Mouse (Mus musculus) erythroblast, embryonic 14.5 days (primary cell): ENCODE results near the gene Fjx1. TPM values are rescaled to one million over a fixed set of nuclear protein-coding genes. Genes with fewer than 3 reads are reported as not detected.

Source experiments
- H3K27me3 ChIP-seq: 2 replicates; pipeline ENCODE4 v1.6.1; 2012; ENCODE audit warnings: inconsistent platforms; ENCODE audit not compliant: control insufficient read depth
- H3K36me3 ChIP-seq: 2 replicates; pipeline ENCODE4 v1.6.1; 2012; ENCODE audit warnings: mild to moderate bottlenecking, inconsistent platforms; ENCODE audit not compliant: control insufficient read depth
- H3K4me1 ChIP-seq: 2 replicates; pipeline ENCODE4 v1.6.1; 2012; ENCODE audit warnings: inconsistent platforms; ENCODE audit not compliant: control insufficient read depth
- H3K4me3 ChIP-seq: replicated peaks from 2 replicates; pipeline ENCODE3; 2012; ENCODE audit warnings: moderate library complexity, mild to moderate bottlenecking, inconsistent platforms
- H3K9me3 ChIP-seq: 2 replicates; pipeline ENCODE4 v1.6.1; 2012; ENCODE audit warnings: low read length, inconsistent platforms, mixed read lengths; ENCODE audit not compliant: control insufficient read depth
- GATA1 ChIP-seq: IDR thresholded peaks from 2 replicates; pipeline ENCODE4 v1.6.1; 2012; ENCODE audit warnings: low read length, inconsistent platforms, mixed read lengths
- TAL1 ChIP-seq: IDR thresholded peaks from 3 replicates; pipeline ENCODE4 v1.6.1; 2012; ENCODE audit warnings: low read length, inconsistent platforms, mixed read lengths
- polyA plus RNA-seq: library from polyadenylated mRNA; stranded (reverse); fragments of >175 nt; gene quantifications from 2 replicates; pipeline ENCODE4 v1.2.3, GENCODE M21; 2012

Gene Fjx1
- polyA plus RNA-seq, 1 experiment = not detected

DNA sequence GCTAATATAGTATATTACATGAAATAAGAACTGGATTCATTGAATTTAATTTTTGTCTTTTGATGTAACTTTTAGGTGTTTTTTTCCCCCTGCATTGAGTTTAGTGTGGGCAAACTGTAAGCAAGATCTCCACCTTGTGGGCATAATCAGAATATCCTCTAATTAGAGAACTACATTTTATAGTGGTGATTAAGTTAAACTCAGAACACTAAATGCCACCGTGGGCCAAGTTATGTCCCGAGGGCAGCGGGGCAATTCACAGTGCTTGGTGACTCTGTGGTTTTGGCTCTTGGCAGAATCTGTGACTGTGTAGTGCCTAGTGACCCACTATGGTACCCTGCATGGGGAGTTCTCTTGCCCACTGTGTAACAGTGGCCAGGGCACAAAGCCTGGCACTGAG is 1.1 kb upstream of the Fjx1 start:
- Histone ChIP-seq H3K27me3 (peaks cover 53% of the 10 kb centered on the region), H3K9me3 (peaks cover 2% of the 10 kb centered on the region; the same call in 1 of the 2 replicates), H3K4me3 (no peak overlapping the region), H3K4me1 (peaks cover 4% of the 10 kb centered on the region; the same call in 1 of the 2 replicates), H3K36me3 (no peaks in the 10 kb centered on the region)
- TF ChIP-seq GATA1 = no peak

DNA sequence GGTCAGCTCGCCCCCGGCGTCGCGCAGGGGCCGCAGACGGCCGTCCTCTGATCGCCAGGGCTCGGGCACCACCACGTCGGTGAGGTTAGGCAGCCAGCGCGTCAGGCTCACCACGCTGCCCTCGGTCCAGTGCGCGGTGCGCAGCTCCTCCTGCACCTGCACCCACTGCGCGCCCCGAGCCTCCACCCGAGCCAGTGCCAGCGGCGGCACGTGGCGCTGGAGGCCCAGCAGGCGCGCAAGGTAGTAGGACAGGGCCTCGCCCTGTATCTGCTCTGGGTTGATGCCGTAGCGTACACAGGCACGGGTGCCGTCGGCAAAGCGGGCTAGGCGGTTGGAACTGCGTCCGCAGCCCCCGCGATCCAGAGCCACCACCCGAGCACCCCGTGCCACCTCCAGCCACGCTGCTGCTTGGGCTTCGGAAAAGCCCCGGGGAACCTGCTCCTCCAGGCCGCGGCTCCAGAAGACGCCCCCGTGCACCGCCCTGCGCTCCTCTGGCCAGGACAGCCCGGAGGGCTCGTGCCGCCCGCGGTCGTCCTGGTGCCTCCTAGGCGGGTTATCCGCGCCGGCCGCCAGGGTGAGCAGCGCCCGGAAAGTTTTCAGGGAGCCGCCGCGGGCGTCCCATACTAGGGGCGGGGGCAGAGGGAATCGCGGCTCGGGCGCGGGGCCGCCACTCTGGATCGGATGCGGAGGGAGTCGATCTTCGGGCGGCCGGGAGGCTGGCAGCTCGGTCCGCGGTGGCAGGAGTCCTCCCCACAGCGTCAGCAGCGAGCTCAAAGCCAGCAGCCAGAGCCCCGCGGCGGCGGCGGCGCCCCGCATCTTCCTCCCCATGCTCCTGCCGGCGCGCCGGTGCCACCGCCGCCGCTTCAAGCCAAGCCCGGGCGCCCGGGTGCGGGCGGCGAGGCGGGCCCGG is 1.3 kb downstream of the Fjx1 start:
- H3K36me3 ChIP-seq = no peaks in the 10 kb centered on the region
- H3K9me3 ChIP-seq = peaks cover 2% of the 10 kb centered on the region; the same call in 1 of the 2 replicates
- H3K4me1 ChIP-seq = peaks cover 4% of the 10 kb centered on the region; the same call in 1 of the 2 replicates
- H3K27me3 ChIP-seq = peaks cover 57% of the 10 kb centered on the region
- TF ChIP-seq GATA1 (no peak), TAL1 (no peak)
- H3K4me3 ChIP-seq = peak overlapping the region; percentile 38

- Histone ChIP-seq H3K9me3 (peaks cover 2% of the 10 kb centered on the region; the same call in 1 of the 2 replicates), H3K36me3 (no peaks in the 10 kb centered on the region), H3K27me3 (peaks cover 57% of the 10 kb centered on the region), H3K4me1 (peaks cover 4% of the 10 kb centered on the region; the same call in 1 of the 2 replicates), H3K4me3 (peak overlapping the region; percentile 38)
- TF ChIP-seq TAL1 (no peak), GATA1 (no peak)
These were observed 2.0 kb downstream of the Fjx1 start for GRCm38 (mm10) chr2:102450248-102450760.

DNA sequence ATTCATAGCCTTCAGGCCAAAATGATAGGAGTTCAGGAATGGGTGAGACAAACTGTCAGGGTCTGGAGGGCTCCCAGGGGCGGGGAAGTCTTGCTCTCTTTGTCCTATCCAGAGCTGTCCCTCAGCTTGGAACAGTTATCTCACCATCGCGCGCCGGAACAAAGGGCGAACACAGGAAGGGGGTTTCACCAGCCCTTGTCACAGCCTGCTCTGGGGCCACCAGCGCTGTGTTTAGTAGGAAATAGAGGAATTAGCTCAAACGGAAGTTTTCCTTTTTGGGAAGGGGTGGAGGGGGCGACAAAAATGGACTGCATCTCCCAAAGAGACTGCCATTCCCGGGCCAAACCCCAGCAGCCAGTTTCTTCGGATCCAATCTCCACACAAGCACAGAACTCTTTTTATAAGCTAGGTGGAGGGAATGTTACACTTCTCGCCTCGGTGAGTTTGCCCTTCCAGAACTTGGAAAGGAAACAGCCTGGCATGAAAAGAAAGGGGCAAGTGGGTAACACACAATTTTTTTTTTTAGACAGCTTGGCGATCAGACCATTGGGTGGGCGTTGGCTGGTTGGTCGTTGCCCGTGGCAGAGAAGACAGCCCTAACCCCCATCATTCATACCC is 2.6 kb downstream of the Fjx1 start:
- Histone ChIP-seq H3K9me3 (peaks cover 2% of the 10 kb centered on the region; the same call in 1 of the 2 replicates), H3K27me3 (peaks cover 57% of the 10 kb centered on the region), H3K36me3 (no peaks in the 10 kb centered on the region), H3K4me3 (no peak overlapping the region), H3K4me1 (peaks cover 4% of the 10 kb centered on the region; the same call in 1 of the 2 replicates)
- TF ChIP-seq GATA1 = no peak
- no peak for TF ChIP-seq TAL1

GRCm38 (mm10) chr2:102449056-102449455 is 3.2 kb downstream of the Fjx1 start:
- no peak overlapping the region for H3K4me3 ChIP-seq
- peaks cover 57% of the 10 kb centered on the region for H3K27me3 ChIP-seq
- TF ChIP-seq TAL1 (no peak), GATA1 (no peak)
- H3K36me3 ChIP-seq = no peaks in the 10 kb centered on the region
- H3K9me3 ChIP-seq = peaks cover 2% of the 10 kb centered on the region; the same call in 1 of the 2 replicates
- peaks cover 4% of the 10 kb centered on the region; the same call in 1 of the 2 replicates for H3K4me1 ChIP-seq

DNA sequence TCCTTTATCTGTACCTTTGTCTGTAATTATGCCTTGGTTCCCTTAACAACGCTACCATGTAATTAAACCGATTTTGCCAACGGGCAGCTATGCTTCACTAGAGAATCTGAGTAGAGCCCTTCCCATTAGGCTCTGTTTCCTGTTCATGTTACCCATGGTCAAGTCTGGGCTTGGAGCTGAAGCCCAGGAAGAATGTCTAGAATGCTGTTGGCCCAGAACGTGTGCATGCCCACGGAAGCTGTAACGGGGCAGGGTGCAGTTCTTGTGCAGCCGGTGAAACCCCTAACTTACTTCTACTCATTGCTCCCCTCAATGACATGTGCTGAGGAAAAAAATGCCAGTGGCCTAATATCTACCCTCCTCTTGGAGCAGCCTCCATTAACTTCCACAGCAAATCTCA is 4.5 kb downstream of the Fjx1 start:
- no peak for TF ChIP-seq GATA1
- TF ChIP-seq TAL1 = no peak
- Histone ChIP-seq H3K4me3 (no peak overlapping the region), H3K27me3 (peaks cover 48% of the 10 kb centered on the region), H3K36me3 (no peaks in the 10 kb centered on the region), H3K9me3 (peaks cover 2% of the 10 kb centered on the region; the same call in 1 of the 2 replicates), H3K4me1 (peaks cover 4% of the 10 kb centered on the region; the same call in 1 of the 2 replicates)

- TF ChIP-seq TAL1 = no peak
- TF ChIP-seq GATA1 = no peak
- H3K4me1 ChIP-seq = peaks cover 4% of the 10 kb centered on the region; the same call in 1 of the 2 replicates
- no peak overlapping the region for H3K4me3 ChIP-seq
- no peaks in the 10 kb centered on the region for H3K36me3 ChIP-seq
- peaks cover 38% of the 10 kb centered on the region for H3K27me3 ChIP-seq
- peaks cover 2% of the 10 kb centered on the region; the same call in 1 of the 2 replicates for H3K9me3 ChIP-seq
These were observed 5.4 kb downstream of the Fjx1 start for GRCm38 (mm10) chr2:102446851-102447250.

DNA sequence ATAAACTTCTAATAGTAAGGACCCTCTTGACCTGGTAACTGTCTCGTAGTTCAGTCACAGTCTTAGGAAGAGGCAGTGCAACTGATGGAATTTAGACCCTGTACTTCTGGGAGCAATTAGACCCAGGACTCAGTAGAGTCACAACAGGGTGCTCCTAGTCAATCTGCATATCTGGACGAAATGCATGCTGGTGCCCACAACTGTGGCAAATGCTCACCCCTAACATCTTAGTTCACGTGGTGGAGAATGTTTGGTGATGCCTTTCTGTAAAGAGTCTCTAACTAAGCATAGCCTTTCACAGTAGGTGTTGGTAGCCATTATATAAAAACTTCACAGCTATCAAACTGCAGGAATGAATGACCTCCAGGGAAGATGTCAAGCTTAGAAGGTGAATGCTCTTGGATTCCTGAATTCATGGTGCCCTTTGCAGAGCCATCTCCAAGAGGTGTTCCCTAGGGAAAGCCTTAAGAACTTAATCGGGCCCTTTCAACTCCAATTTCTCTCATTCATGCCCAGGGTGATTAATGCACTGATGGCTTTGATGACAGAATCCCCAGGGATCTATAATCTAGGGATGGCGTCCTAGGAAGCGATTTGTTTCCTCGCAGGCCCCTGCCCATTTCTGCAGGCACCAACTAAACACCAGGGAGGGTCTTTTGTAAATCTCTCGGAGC is 14.8 kb downstream of the Fjx1 start:
- TF ChIP-seq TAL1 (no peak), GATA1 (no peak)
- H3K4me3 ChIP-seq = no peak overlapping the region
- H3K4me1 ChIP-seq = no peaks in the 10 kb centered on the region
- no peaks in the 10 kb centered on the region for H3K27me3 ChIP-seq
- H3K9me3 ChIP-seq = no peaks in the 10 kb centered on the region
- no peaks in the 10 kb centered on the region for H3K36me3 ChIP-seq
